Comparison of ENCODE assay signal across 24 mouse cellular contexts in the genomic region with DNA sequence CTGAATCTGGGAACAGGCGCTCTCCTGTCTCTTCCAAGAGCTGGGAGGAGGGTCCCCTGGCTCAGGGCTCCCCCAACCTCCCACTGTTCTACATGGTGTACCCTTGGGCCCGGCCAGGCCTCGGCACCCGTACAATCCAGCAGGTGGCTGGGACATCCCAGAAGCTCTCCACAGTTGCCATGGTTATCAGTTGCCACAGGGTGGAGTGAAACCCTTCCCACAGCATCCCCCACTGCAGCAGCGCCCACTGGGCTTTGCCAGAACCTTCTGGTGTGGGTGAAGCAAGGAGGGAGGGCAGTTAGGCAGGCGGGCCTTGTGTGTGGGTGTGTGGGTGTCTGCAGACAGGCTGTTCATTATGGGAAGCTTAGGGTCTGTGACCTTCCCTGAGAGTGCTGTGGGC. TPM values are rescaled to one million over a fixed set of nuclear protein-coding genes. Genes with fewer than 3 reads are reported as not detected.
DNase-seq lines count a peak whose midpoint lies in the region; ATAC-seq lines count a peak whose summit lies in the region.
"Had no signal": no experiment of that assay in that cellular context is flagged by ENCODE, and none has a peak within 500 bp of the region (broad histone marks: within the 10 kb centered on the region; RNA-seq: fewer than 3 reads in every experiment).

No protein-coding gene starts in this region.

- H3K4me3 ChIP-seq in forebrain, embryonic 10.5 days, result no peak overlapping the region
- no peak overlapping the region for H3K4me3 ChIP-seq in forebrain, embryonic 11.5 days (ENCODE audit: low read depth, low read length)
- H3K4me3 ChIP-seq in hindbrain, embryonic 16.5 days (ENCODE audit: low read length), result no peak overlapping the region
- H3K4me3 ChIP-seq in hindbrain, embryonic 13.5 days, result no peak overlapping the region
- H3K4me3 ChIP-seq in midbrain, embryonic 10.5 days, result no peak overlapping the region
- H3K4me3 ChIP-seq in midbrain, embryonic 13.5 days (replicated peaks), result no peak overlapping the region
- H3K4me3 ChIP-seq: embryonic facial prominence, embryonic 13.5 days; hindbrain, embryonic 12.5 days; kidney, embryonic 15.5 days; limb, embryonic 12.5 days; lung, embryonic 15.5 days; neural tube, embryonic 13.5 days; stomach, embryonic 15.5 days had no signal

- no peaks in the 10 kb centered on the region for H3K27me3 ChIP-seq in forebrain, embryonic 10.5 days (ENCODE audit: poor library complexity, severe bottlenecking)
- H3K27me3 ChIP-seq in forebrain, embryonic 11.5 days (ENCODE audit: control insufficient read depth, insufficient read depth, low read length), result no peaks in the 10 kb centered on the region
- no peaks in the 10 kb centered on the region for H3K27me3 ChIP-seq in hindbrain, embryonic 16.5 days (replicated peaks; ENCODE audit: control insufficient read depth, insufficient read depth, low read length)
- no peaks in the 10 kb centered on the region for H3K27me3 ChIP-seq in hindbrain, embryonic 13.5 days
- H3K27me3 ChIP-seq in midbrain, embryonic 10.5 days (ENCODE audit: low read depth, poor library complexity, severe bottlenecking), result no peaks in the 10 kb centered on the region
- H3K27me3 ChIP-seq in midbrain, embryonic 13.5 days, result no peaks in the 10 kb centered on the region
- H3K27me3 ChIP-seq: embryonic facial prominence, embryonic 13.5 days; hindbrain, embryonic 12.5 days; kidney, embryonic 15.5 days; limb, embryonic 12.5 days; lung, embryonic 15.5 days; neural tube, embryonic 13.5 days; stomach, embryonic 15.5 days had no signal

- DNase-seq in forebrain, embryonic 10.5 days (ENCODE audit: extremely low spot score, low spot score), result no peak
- no peak for DNase-seq in forebrain, embryonic 11.5 days (ENCODE audit: low spot score)
- no peak for DNase-seq in midbrain, embryonic 10.5 days (ENCODE audit: low spot score)
- peak; percentile 76 to 93 for DNase-seq in layer of hippocampus, postnatal 14 days (ENCODE audit: low spot score in 2 of 2)
- no peak for DNase-seq in kidney, postnatal 36 days
- DNase-seq: adrenal gland, adult 8-10 months; cerebellum, adult 9-10 months; gastrocnemius, postnatal 36 days; lung, postnatal 4 days; thymus, adult 18-20 months; thymus, postnatal 4 days had no signal

- H3K36me3 ChIP-seq in forebrain, embryonic 10.5 days (replicated peaks), result peaks cover 10% of the 10 kb centered on the region; the same call in 1 of the 2 replicates
- H3K36me3 ChIP-seq in forebrain, embryonic 11.5 days (ENCODE audit: control insufficient read depth, insufficient read depth, low read length), result no peaks in the 10 kb centered on the region
- 0 out of 2 replicates have a peak, but pooled peaks cover 4% of the 10 kb centered on the region for H3K36me3 ChIP-seq in hindbrain, embryonic 16.5 days (ENCODE audit: control insufficient read depth, insufficient read depth, low read length)
- H3K36me3 ChIP-seq in hindbrain, embryonic 13.5 days, result peaks cover 21% of the 10 kb centered on the region
- peaks cover 12% of the 10 kb centered on the region for H3K36me3 ChIP-seq in midbrain, embryonic 10.5 days
- peaks cover 17% of the 10 kb centered on the region for H3K36me3 ChIP-seq in midbrain, embryonic 13.5 days
- H3K36me3 ChIP-seq: embryonic facial prominence, embryonic 13.5 days; kidney, embryonic 15.5 days; limb, embryonic 12.5 days; lung, embryonic 15.5 days; stomach, embryonic 15.5 days had no signal

- no peak for ATAC-seq in forebrain, embryonic 11.5 days (replicated peaks; ENCODE audit: low FRiP score)
- peak; percentile 22; the same call in 1 of the 2 replicates for ATAC-seq in hindbrain, embryonic 16.5 days
- no peak for ATAC-seq in hindbrain, embryonic 13.5 days (ENCODE audit: low FRiP score)
- no peak for ATAC-seq in midbrain, embryonic 13.5 days
- ATAC-seq: intestine, embryonic 16.5 days had no signal

- H3K9ac ChIP-seq in forebrain, embryonic 11.5 days (ENCODE audit: low read length), result no peak overlapping the region
- H3K9ac ChIP-seq in hindbrain, embryonic 16.5 days (ENCODE audit: low read depth, low read length), result no peak overlapping the region
- no peak overlapping the region for H3K9ac ChIP-seq in hindbrain, embryonic 13.5 days
- H3K9ac ChIP-seq in midbrain, embryonic 13.5 days (replicated peaks), result no peak overlapping the region
- H3K9ac ChIP-seq: embryonic facial prominence, embryonic 13.5 days; hindbrain, embryonic 12.5 days; kidney, embryonic 15.5 days; limb, embryonic 12.5 days; liver, embryonic 14.5 days; lung, embryonic 15.5 days; neural tube, embryonic 13.5 days; stomach, embryonic 15.5 days had no signal

- no peak overlapping the region for H3K4me2 ChIP-seq in forebrain, embryonic 11.5 days (ENCODE audit: low read depth, low read length, severe bottlenecking)
- H3K4me2 ChIP-seq in hindbrain, embryonic 16.5 days (ENCODE audit: low read length), result no peak overlapping the region
- H3K4me2 ChIP-seq in hindbrain, embryonic 13.5 days, result no peak overlapping the region
- H3K4me2 ChIP-seq in midbrain, embryonic 13.5 days (replicated peaks), result no peak overlapping the region
- H3K4me2 ChIP-seq: embryonic facial prominence, embryonic 13.5 days; hindbrain, embryonic 12.5 days; kidney, embryonic 15.5 days; limb, embryonic 12.5 days; lung, embryonic 15.5 days; midbrain, embryonic 11.5 days; neural tube, embryonic 13.5 days; stomach, embryonic 15.5 days had no signal

- 84% methylated on average over 6 of the region's 6 CpGs for WGBS in forebrain, embryonic 10.5 days
- WGBS in forebrain, embryonic 11.5 days, result 89% methylated on average over 6 of the region's 6 CpGs
- WGBS in hindbrain, embryonic 16.5 days, result 73% methylated on average over 6 of the region's 6 CpGs
- WGBS in hindbrain, embryonic 13.5 days, result 73% methylated on average over 6 of the region's 6 CpGs
- WGBS in midbrain, embryonic 10.5 days, result 84% methylated on average over 6 of the region's 6 CpGs
- WGBS in midbrain, embryonic 13.5 days, result 83% methylated on average over 6 of the region's 6 CpGs

- H3K27ac ChIP-seq in forebrain, embryonic 10.5 days, result peak overlapping the region; percentile 15; the same call in 1 of the 2 replicates
- no peak overlapping the region for H3K27ac ChIP-seq in forebrain, embryonic 11.5 days (ENCODE audit: low read depth, low read length)
- no peak overlapping the region for H3K27ac ChIP-seq in hindbrain, embryonic 16.5 days (ENCODE audit: low read depth, low read length)
- H3K27ac ChIP-seq in hindbrain, embryonic 13.5 days, result no peak overlapping the region
- peak overlapping the region; percentile 15; the same call in 1 of the 2 replicates for H3K27ac ChIP-seq in midbrain, embryonic 10.5 days (replicated peaks)
- no peak overlapping the region for H3K27ac ChIP-seq in midbrain, embryonic 13.5 days
- H3K27ac ChIP-seq: embryonic facial prominence, embryonic 13.5 days; hindbrain, embryonic 12.5 days; kidney, embryonic 15.5 days; limb, embryonic 12.5 days; liver, embryonic 14.5 days; lung, embryonic 15.5 days; neural tube, embryonic 13.5 days; stomach, embryonic 15.5 days had no signal

- peaks cover 18% of the 10 kb centered on the region for H3K9me3 ChIP-seq in forebrain, embryonic 10.5 days
- peaks cover 2% of the 10 kb centered on the region; the same call in 1 of the 2 replicates for H3K9me3 ChIP-seq in forebrain, embryonic 11.5 days (ENCODE audit: control insufficient read depth, low read length)
- H3K9me3 ChIP-seq in hindbrain, embryonic 16.5 days (ENCODE audit: control insufficient read depth, low read length), result peaks cover 3% of the 10 kb centered on the region
- peaks cover 4% of the 10 kb centered on the region for H3K9me3 ChIP-seq in hindbrain, embryonic 13.5 days
- peaks cover 13% of the 10 kb centered on the region; the same call in 1 of the 2 replicates for H3K9me3 ChIP-seq in midbrain, embryonic 10.5 days (replicated peaks)
- H3K9me3 ChIP-seq in midbrain, embryonic 13.5 days, result peaks cover 13% of the 10 kb centered on the region
- H3K9me3 ChIP-seq: lung, embryonic 15.5 days; stomach, embryonic 15.5 days had no signal

- peaks cover 15% of the 10 kb centered on the region for H3K4me1 ChIP-seq in forebrain, embryonic 10.5 days
- H3K4me1 ChIP-seq in forebrain, embryonic 11.5 days (replicated peaks; ENCODE audit: control insufficient read depth, insufficient read depth, low read length), result peaks cover 2% of the 10 kb centered on the region; the same call in 1 of the 2 replicates
- H3K4me1 ChIP-seq in hindbrain, embryonic 16.5 days (ENCODE audit: control insufficient read depth, insufficient read depth, low read depth, low read length), result no peaks in the 10 kb centered on the region; the same call in 1 of the 2 replicates
- peaks cover 26% of the 10 kb centered on the region for H3K4me1 ChIP-seq in hindbrain, embryonic 13.5 days (replicated peaks)
- peaks cover 32% of the 10 kb centered on the region for H3K4me1 ChIP-seq in midbrain, embryonic 10.5 days
- H3K4me1 ChIP-seq in midbrain, embryonic 13.5 days (replicated peaks), result peaks cover 34% of the 10 kb centered on the region
- H3K4me1 ChIP-seq: kidney, embryonic 15.5 days; lung, embryonic 15.5 days; stomach, embryonic 15.5 days had no signal

RNA-seq across cellular contexts. Expression of a gene that starts 8.6 kb away (rescaled TPM):
- 6.5 TPM in 2 replicates for polyA plus RNA-seq in forebrain, embryonic 10.5 days (2016; fragmentation: Nextera tagmentation; extraction: Ambion mirVana)
- 5.9 and 7.6 TPM in 2 replicates for polyA plus RNA-seq in forebrain, embryonic 11.5 days (2014; fragmentation: Nextera tagmentation; extraction: Ambion mirVana)
- 5.5 and 6.2 TPM in 2 replicates for polyA plus RNA-seq in hindbrain, embryonic 16.5 days (2015; fragmentation: Nextera tagmentation; extraction: Ambion mirVana)
- polyA plus RNA-seq in hindbrain, embryonic 13.5 days (2015; fragmentation: Nextera tagmentation; extraction: Ambion mirVana), result 5.3 and 6.6 TPM in 2 replicates
- polyA plus RNA-seq in midbrain, embryonic 10.5 days (2016; fragmentation: Nextera tagmentation; extraction: Ambion mirVana), result 7.8 and 8.2 TPM in 2 replicates
- 6.2 and 6.5 TPM in 2 replicates for polyA plus RNA-seq in midbrain, embryonic 13.5 days (2015; fragmentation: Nextera tagmentation; extraction: Ambion mirVana)
- 10 to 100 TPM; 24.0 to 25.1 TPM for total RNA-seq in layer of hippocampus, postnatal 14 days (2021)

RNA-seq across cellular contexts. Expression of a gene that starts 9.7 kb away (rescaled TPM):
- polyA plus RNA-seq in forebrain, embryonic 10.5 days (2016; fragmentation: Nextera tagmentation; extraction: Ambion mirVana), result 10.1 and 11.2 TPM in 2 replicates
- polyA plus RNA-seq in forebrain, embryonic 11.5 days (2014; fragmentation: Nextera tagmentation; extraction: Ambion mirVana), result 10.5 and 13.2 TPM in 2 replicates
- 33.2 and 33.5 TPM in 2 replicates for polyA plus RNA-seq in hindbrain, embryonic 16.5 days (2015; fragmentation: Nextera tagmentation; extraction: Ambion mirVana)
- 21.3 and 26.2 TPM in 2 replicates for polyA plus RNA-seq in hindbrain, embryonic 13.5 days (2015; fragmentation: Nextera tagmentation; extraction: Ambion mirVana)
- polyA plus RNA-seq in midbrain, embryonic 10.5 days (2016; fragmentation: Nextera tagmentation; extraction: Ambion mirVana), result 12.2 and 17.3 TPM in 2 replicates
- polyA plus RNA-seq in midbrain, embryonic 13.5 days (2015; fragmentation: Nextera tagmentation; extraction: Ambion mirVana), result 21.7 and 21.9 TPM in 2 replicates
- 100 to 1,000 TPM; 423 to 447 TPM for total RNA-seq in layer of hippocampus, postnatal 14 days (2021)

Comparison
In these comparisons a context has a peak if more than half of its experiments do, and no peak if none do; other contexts are left out.
1. H3K27ac ChIP-seq: peak in forebrain, embryonic 10.5 days (single experiment) and midbrain, embryonic 10.5 days (single experiment); none in forebrain, embryonic 11.5 days (single experiment), hindbrain, embryonic 16.5 days (single experiment), hindbrain, embryonic 13.5 days (single experiment) and midbrain, embryonic 13.5 days (single experiment).
2. DNase-seq: peak in layer of hippocampus, postnatal 14 days (2 of 2); none in forebrain, embryonic 10.5 days (single experiment), forebrain, embryonic 11.5 days (single experiment), midbrain, embryonic 10.5 days (single experiment) and kidney, postnatal 36 days (0 of 2).